ENCODE assay signal across 8 mouse cellular contexts in genomic region chr2:85037047-85038026, GRCm38 (mm10). TPM values are rescaled to one million over a fixed set of nuclear protein-coding genes. Genes with fewer than 3 reads are reported as not detected.
A peak's percentile ranks its signal among the peaks of the same experiment; 100 is the strongest.
DNase-seq lines count a peak whose midpoint lies in the region; ATAC-seq lines count a peak whose summit lies in the region.

TSS of gene Ssrp1 (plus strand) at chr2:85037234.
TSS of gene P2rx3 (minus strand) at chr2:85037462.

- peak within 1 kb of the TSS; percentile 89 for H3K9ac ChIP-seq in limb, embryonic 12.5 days (replicated peaks)
- peak within 1 kb of the TSS; percentile 91 for H3K9ac ChIP-seq in midbrain, embryonic 14.5 days (replicated peaks; ENCODE audit: low read length)

- WGBS in embryonic facial prominence, embryonic 10.5 days: 1% methylated on average over 66 of the region's 66 CpGs
- 1% methylated on average over 66 of the region's 66 CpGs for WGBS in limb, embryonic 12.5 days
- 1% methylated on average over 66 of the region's 66 CpGs for WGBS in midbrain, embryonic 14.5 days

- H3K27ac ChIP-seq in embryonic facial prominence, embryonic 10.5 days (replicated peaks): peak within 1 kb of the TSS; percentile 99
- peak within 1 kb of the TSS; percentile 92 for H3K27ac ChIP-seq in limb, embryonic 12.5 days
- peak within 1 kb of the TSS; percentile 74 for H3K27ac ChIP-seq in midbrain, embryonic 14.5 days (replicated peaks; ENCODE audit: low read depth, low read length)

- peak; percentile 72 for ATAC-seq in granulocyte monocyte progenitor cell, adult 5-6 weeks (replicated peaks; ENCODE audit: poor library complexity, severe bottlenecking)
- ATAC-seq in limb, embryonic 12.5 days (ENCODE audit: insufficient number of reproducible peaks, insufficient read depth, low FRiP score, low TSS enrichment, low read depth): peak; percentile 94
- peak; percentile 96 for ATAC-seq in midbrain, embryonic 14.5 days (ENCODE audit: low FRiP score, low TSS enrichment)

- H3K4me2 ChIP-seq in limb, embryonic 12.5 days: peak within 1 kb of the TSS; percentile 85
- H3K4me2 ChIP-seq in midbrain, embryonic 14.5 days (ENCODE audit: low read length): peak within 1 kb of the TSS; percentile 85

- peaks cover 25% of the 10 kb centered on the region for H3K4me1 ChIP-seq in embryonic facial prominence, embryonic 10.5 days
- H3K4me1 ChIP-seq in limb, embryonic 12.5 days (replicated peaks): peaks cover 16% of the 10 kb centered on the region
- H3K4me1 ChIP-seq in midbrain, embryonic 14.5 days (ENCODE audit: control insufficient read depth, insufficient read depth, low read length): peaks cover 11% of the 10 kb centered on the region

- H3K36me3 ChIP-seq in embryonic facial prominence, embryonic 10.5 days (replicated peaks): peaks cover 37% of the 10 kb centered on the region
- peaks cover 38% of the 10 kb centered on the region for H3K36me3 ChIP-seq in limb, embryonic 12.5 days
- peaks cover 33% of the 10 kb centered on the region for H3K36me3 ChIP-seq in midbrain, embryonic 14.5 days (ENCODE audit: control insufficient read depth, insufficient read depth, low read length)

- no peaks in the 10 kb centered on the region for H3K9me3 ChIP-seq in embryonic facial prominence, embryonic 10.5 days
- H3K9me3 ChIP-seq in limb, embryonic 12.5 days: no peaks in the 10 kb centered on the region
- no peaks in the 10 kb centered on the region for H3K9me3 ChIP-seq in midbrain, embryonic 14.5 days (ENCODE audit: control insufficient read depth, low read length)

- H3K27me3 ChIP-seq in embryonic facial prominence, embryonic 10.5 days (replicated peaks; ENCODE audit: low read depth, poor library complexity, severe bottlenecking): no peaks in the 10 kb centered on the region
- no peaks in the 10 kb centered on the region for H3K27me3 ChIP-seq in limb, embryonic 12.5 days
- H3K27me3 ChIP-seq in midbrain, embryonic 14.5 days (ENCODE audit: control insufficient read depth, insufficient read depth, low read length): no peaks in the 10 kb centered on the region

- peak; percentile 85 for DNase-seq in 3134 (ENCODE audit: extremely low read depth, insufficient read length, low spot score)
- peak; percentile 94 for DNase-seq in adrenal gland, postnatal 14 days
- peak; percentile 95 for DNase-seq in embryonic facial prominence, embryonic 10.5 days (ENCODE audit: low spot score)
- DNase-seq in kidney, adult 11 months: peak; percentile 86
- DNase-seq in midbrain, embryonic 14.5 days: peak; percentile 98
- DNase-seq in spleen, adult 12 weeks (ENCODE audit: low spot score): peak; percentile 85

- peak within 1 kb of the TSS; percentile 91 for H3K4me3 ChIP-seq in embryonic facial prominence, embryonic 10.5 days
- H3K4me3 ChIP-seq in limb, embryonic 12.5 days (replicated peaks): peak within 1 kb of the TSS; percentile 80
- H3K4me3 ChIP-seq in midbrain, embryonic 14.5 days (replicated peaks; ENCODE audit: low read depth, low read length): peak within 1 kb of the TSS; percentile 77

RNA-seq across cellular contexts. Expression of gene Ssrp1, which starts in this region (rescaled TPM):
- 115 and 123 TPM in 2 replicates for total RNA-seq in adrenal gland, postnatal 14 days (2021)
- polyA plus RNA-seq in embryonic facial prominence, embryonic 10.5 days (2016; fragmentation: Nextera tagmentation; extraction: Ambion mirVana): 419 and 425 TPM in 2 replicates
- total RNA-seq in granulocyte monocyte progenitor cell, adult 5-6 weeks (2014; fragmentation: Nextera tagmentation): 229 and 255 TPM in 2 replicates
- total RNA-seq in granulocyte monocyte progenitor cell, adult 5-6 weeks (2017): 454 and 456 TPM in 2 replicates
- polyA plus RNA-seq in limb, embryonic 12.5 days (2016; fragmentation: Nextera tagmentation; extraction: Ambion mirVana): 330 and 336 TPM in 2 replicates
- polyA plus RNA-seq in midbrain, embryonic 14.5 days (2014; fragmentation: Nextera tagmentation; extraction: Ambion mirVana): 160 and 204 TPM in 2 replicates

RNA-seq across cellular contexts. Expression of gene P2rx3, which starts in this region (rescaled TPM):
- total RNA-seq in adrenal gland, postnatal 14 days (2021): 0.59 and 0.60 TPM in 2 replicates
- polyA plus RNA-seq in embryonic facial prominence, embryonic 10.5 days (2016; fragmentation: Nextera tagmentation; extraction: Ambion mirVana): 10.0 and 11.5 TPM in 2 replicates
- total RNA-seq in granulocyte monocyte progenitor cell, adult 5-6 weeks (2014; fragmentation: Nextera tagmentation): 0.68 and 0.92 TPM in 2 replicates
- 0.10 and 0.52 TPM in 2 replicates for total RNA-seq in granulocyte monocyte progenitor cell, adult 5-6 weeks (2017)
- 1.4 and 2.2 TPM in 2 replicates for polyA plus RNA-seq in limb, embryonic 12.5 days (2016; fragmentation: Nextera tagmentation; extraction: Ambion mirVana)
- polyA plus RNA-seq in midbrain, embryonic 14.5 days (2014; fragmentation: Nextera tagmentation; extraction: Ambion mirVana): 0.91 and 1.5 TPM in 2 replicates

Comparison
In these comparisons a context has a peak if more than half of its experiments do, and no peak if none do; other contexts are left out.
1. Peak in every context shown above with its lines: DNase-seq, ATAC-seq, H3K4me3 ChIP-seq and H3K27ac ChIP-seq.